Mouse (Mus musculus) heart, postnatal 36 days (tissue): Measurements from ENCODE around the gene Dnttip2. TPM values are rescaled to one million over a fixed set of nuclear protein-coding genes. Genes with fewer than 3 reads are reported as not detected.
"Not testable (repeated sequence)": the region's sequence is repeated elsewhere in the genome, so short reads cannot be mapped to it uniquely, and the experiment has no call there.

Experiments
- DNase-seq, 2 experiments: peaks; one replicate each; pipeline ENCODE4 v3.0.0; 2021 to 2022
- intact Hi-C: fragments of 180-260 bp; cut with DNase I; formaldehyde crosslinking; loops from one replicate; pipeline ENCODE4 v1.15.1; 2025
- total RNA-seq, 2 experiments: library from RNA; stranded (reverse); gene quantifications; 2 replicates each; pipeline ENCODE4 v1.2.3; 2021

Dnttip2 gene
- total RNA-seq, 2 experiments from 2014 or later = 27.7 to 29.3 TPM

- DNase-seq = no peak
- intact Hi-C loops = no loop called here
These were observed 13.0 kb downstream of the Dnttip2 start for GRCm38 (mm10) chr3:122287195-122287594.

DNA sequence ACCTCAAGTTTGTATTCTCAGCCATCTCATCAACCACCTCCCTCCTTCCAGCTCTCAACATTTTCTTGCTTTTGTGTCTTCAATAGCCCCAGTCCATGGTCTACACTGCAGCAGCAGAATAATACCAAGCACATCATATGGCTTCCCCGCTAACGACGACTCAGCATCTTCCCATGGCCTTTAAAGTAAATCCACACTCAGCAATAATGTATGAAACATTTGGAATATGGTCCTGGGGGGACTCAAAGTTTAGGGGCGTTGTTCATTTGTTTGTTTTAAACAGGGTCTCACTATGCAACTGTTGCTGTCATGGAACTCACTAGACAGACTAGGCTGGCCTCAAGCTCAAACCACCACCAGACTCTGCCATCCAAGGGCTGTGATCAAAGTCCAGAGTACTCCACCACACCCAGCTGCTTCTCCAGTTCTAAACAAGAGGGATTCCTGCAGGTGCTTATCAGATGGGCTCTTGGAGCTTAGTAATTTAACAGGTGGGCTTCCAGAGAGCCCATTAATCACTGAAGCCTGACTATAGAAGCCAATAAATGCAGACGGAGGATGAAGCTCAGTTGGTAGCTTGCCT is 14.5 kb downstream of the Dnttip2 start:
- no peak for DNase-seq
- intact Hi-C loops = no loop called here

DNA sequence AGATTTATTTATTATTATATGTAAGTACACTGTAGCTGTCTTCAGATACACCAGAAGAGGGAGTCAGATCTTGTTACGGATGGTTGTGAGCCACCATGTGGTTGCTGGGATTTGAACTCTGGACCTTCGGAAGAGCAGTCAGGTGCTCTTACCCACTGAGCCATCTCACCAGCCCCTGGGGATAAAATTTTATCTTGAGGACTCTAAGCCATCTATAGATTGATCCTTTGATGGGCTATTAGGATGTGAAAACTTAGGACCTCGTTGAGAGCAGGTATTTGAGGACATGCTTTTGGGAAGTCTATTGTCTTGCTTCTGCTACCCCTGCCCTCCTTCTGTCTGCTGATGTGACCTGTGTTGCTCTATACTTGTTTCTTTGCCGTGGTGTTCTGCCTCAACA is 15.2 kb downstream of the Dnttip2 start:
- intact Hi-C loops, DNase-seq: not testable (repeated sequence)

DNA sequence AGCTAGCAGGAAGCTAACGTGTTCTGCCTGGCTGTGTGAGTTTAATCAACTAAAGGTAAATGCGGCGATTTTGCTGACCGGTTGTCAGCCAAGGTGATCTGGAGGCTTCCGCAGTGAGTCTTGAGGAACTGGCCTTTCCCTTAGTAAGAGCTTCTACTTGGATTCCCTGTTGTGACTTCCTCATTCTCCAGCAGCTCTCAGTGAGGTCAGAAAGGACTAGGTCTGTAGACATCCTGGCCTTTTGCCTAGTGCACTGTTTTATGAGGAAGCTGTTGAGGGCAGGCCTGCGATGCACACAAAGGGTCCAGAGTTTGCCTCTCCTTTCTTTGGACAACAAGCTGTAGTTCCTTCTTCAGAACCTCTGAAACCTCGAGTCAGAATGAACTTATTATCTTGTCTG is 16.5 kb downstream of the Dnttip2 start:
- intact Hi-C loops = loop anchor here (5.0 to 10.0 kb wide), 3 partner anchors 336 to 634 kb away; partner anchors contain the start of genes 1810037I17Rik and Arhgap29

DNA sequence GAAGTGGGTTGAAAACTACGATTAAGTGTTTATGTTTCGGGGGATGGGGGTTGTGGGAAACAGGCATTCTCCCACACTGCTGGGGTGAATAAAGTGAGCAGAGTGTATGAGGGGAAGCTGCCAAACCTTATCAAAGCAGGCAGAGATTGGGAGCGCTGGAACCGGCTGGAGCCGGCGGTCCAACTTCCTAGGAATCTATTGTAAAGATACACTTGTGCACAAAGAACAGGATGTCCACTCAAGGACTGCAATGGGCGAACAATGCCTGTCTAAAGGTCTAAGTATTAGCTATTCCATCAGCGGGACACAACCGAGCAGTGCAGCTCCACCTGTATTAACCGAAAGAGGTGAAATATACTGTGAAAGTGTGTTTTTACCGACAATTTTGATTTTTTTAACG is 17.6 kb downstream of the Dnttip2 start:
- peak; percentile 29 to 33 for DNase-seq
- intact Hi-C loops = loop anchor here (2.0 to 10.0 kb wide), 4 partner anchors 45 to 633 kb away; partner anchors contain the start of genes 1810037I17Rik and Arhgap29

More for the DNA sequence above, 16.5 kb downstream of the Dnttip2 start:
- DNase-seq = peak; percentile 28 to 34

GRCm38 (mm10) chr3:122292300-122293222 is 18.4 kb downstream of the Dnttip2 start:
- peak; percentile 99 for DNase-seq
- intact Hi-C loops = loop anchor here (1.0 to 10.0 kb wide), 5 partner anchors 18 to 632 kb away; partner anchors contain the start of genes 1810037I17Rik, Arhgap29 and Dnttip2

DNA sequence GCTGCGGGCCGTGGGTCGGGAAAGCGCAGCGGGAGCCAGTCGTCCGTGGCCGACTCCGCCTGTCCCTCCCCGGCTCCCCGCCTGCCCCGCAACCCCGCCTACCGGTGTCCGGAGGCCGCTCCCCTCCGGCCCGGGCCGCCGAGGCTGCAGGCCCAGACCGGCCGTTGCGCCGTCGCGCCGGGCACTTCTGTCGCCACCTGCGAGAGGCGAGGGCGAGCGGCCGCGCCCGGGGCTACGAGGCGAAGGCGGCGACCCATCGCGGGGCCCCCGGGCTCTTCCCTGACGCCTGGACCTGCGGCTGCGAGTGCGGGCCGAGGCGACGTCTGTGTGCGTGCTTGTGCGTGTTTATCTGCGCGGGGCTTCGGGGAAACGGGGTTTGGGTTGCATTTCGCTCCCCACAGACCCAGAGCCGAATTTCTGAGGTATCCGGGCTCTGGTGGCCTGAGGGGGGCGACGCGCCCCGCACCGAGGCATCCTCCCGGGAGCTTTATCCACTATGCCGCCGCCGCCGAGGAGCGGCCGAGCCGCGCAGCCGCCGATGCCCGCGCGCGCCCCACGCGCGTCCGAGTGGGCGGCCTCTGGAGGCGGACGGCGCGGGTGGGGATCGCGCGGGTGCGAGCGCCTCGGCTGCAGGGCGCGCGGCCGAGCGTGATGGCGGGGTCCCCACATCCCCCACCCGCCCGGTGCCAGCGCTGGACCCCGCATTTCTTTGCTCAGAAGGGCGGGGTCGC is 19.2 kb downstream of the Dnttip2 start:
- no peak for DNase-seq
- intact Hi-C loops = loop anchor here (1.0 to 10.0 kb wide), 5 partner anchors 19 to 631 kb away; partner anchors contain the start of genes 1810037I17Rik, Arhgap29 and Dnttip2

DNA sequence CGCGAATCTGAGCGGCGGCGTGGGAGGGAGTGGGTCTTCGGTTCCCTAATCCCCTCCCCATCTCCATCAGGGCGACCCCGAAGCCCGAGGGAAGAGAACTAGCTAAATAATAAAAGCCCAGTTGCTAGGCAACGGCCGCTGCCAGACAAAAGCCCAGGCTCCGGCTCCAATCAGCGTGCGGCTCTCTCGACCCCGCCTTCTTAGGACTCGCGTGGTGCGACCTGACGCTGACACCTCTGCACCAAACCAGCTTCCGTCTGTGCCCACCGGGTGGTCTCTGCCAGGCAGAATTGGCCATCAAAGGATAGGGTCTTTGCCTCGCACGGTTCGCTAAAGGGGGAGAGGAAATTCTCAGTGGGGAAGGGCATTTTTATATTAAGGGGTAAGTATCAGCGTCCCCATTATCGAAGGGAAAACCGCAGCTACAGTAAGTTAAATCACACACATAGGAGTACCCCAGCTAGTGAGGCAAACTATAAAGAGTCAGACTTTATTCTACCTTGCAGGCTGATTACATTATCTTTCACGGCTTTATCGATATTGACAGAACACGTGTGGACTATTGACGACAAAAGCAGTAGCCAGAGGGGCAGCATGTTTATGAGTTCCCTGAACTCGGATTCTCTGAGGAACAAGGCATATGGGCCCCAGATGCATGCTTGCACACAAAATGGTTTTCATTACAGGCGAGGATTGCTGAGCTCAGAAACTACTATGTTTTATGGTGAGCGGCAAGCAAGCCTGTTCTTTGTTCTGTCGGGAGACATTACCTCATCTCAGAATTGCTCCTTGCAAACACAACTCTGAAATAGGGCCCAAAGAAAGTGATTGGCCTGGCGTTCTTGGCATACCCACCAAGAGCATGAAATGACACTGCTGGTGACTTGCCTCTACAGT is 20.0 kb downstream of the Dnttip2 start, which contains the start of gene Bcar3:
Gene Bcar3 (plus strand): TSS at position 183 of the 897 bp plus-strand sequence.
- intact Hi-C loops = loop anchor here (1.0 to 10.0 kb wide), 5 partner anchors 20 to 631 kb away; partner anchors contain the start of genes 1810037I17Rik, Arhgap29 and Dnttip2
- DNase-seq = peak; percentile 89 to 92

DNA sequence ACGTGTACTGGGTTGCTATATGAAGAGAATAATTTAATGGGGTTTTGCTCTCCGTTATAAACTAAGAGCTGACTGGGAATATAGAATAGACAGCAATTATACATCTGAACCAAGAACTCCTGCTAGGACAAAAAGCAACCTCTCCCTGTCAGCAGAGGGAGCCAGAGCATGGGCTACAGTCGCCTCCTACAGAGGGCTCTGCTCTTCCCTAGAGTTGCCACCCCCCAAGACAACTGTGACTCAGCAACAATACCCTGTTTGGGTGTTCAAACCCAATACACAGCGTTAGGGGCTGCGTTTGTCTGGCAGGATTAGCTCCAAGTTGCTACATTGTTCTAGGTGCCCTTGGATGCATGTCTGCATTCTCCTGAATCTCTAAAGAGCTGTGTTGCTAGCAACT is 21.3 kb downstream of the Dnttip2 start:
- intact Hi-C loops = loop anchor here (10.0 kb wide), 2 partner anchors 341 to 629 kb away; partner anchors contain the start of genes 1810037I17Rik and Arhgap29
- DNase-seq = peak; percentile 44

DNA sequence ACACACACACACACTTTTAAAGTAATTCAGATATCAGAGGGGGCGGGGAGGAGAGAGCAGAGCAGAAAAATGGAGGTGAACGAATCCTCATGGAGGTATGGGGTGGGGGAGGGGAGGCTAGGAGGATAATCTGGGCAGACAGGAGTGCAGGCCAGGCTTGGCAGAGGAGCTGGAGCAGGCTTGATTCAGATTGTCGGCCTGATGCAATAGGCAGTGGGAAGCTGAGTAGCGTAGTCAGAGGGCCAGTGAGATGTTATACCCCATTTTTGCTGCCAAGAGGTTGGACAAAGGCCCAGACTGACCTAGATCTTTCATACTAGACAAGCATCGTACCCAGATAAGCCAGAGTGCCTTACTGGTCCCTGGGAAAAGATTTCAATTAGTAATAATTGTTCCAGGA is 22.8 kb downstream of the Dnttip2 start:
- intact Hi-C loops = loop anchor here (10.0 kb wide), 2 partner anchors 342 to 628 kb away; partner anchors contain the start of genes 1810037I17Rik and Arhgap29

DNA sequence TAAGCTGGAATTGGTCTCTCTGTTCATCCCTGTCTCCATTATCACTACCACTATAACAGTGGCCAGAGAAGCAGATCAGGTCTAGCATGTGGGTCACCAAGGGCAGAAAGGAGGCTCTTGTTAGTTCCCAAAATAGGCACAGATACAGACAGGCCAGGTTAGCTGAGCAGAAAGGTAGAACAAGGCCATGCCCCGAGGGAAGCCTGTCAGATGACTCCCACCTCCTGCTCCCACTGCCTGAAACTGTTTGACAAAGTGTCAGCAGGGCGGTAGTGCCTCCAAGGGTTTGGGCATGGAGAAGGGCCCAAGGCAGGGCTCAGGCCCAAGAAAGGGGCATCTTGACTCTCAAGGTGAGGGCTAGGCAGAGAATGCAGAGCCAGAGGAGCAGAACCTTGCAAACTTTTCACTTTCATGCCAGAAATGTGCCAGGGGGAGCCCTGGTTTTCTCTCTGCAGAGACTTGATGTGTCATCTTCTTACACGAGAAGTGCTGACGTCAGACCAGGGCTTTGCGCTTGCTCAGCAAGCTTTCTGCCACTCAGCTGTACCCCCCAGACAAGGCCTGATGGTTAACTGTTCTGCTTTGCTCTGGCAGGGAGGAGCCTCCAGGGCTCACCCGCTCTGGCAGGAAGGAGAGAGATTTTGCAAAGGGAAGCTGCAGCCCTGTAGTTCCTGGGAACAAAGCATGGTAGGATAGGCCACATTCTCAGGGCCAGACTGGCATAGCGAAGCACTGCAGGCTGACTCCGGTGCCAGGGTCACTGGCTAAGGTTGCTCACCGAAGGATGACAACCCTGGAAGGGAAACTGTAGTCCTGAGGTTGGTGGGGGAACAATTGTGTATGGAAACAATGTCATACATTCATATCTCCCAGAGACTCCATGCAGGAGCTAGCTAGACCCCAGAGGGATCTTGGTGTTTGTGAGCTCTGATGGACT is 27.1 kb downstream of the Dnttip2 start:
- peak; percentile 24 to 31 for DNase-seq
- intact Hi-C loops = no loop called here

More for the DNA sequence above, 22.8 kb downstream of the Dnttip2 start:
- no peak for DNase-seq

- no peak for DNase-seq
- intact Hi-C loops = no loop called here
These were observed 30.4 kb downstream of the Dnttip2 start for GRCm38 (mm10) chr3:122304560-122304959.

- intact Hi-C loops = no loop called here
- DNase-seq = no peak
These were observed 33.9 kb downstream of the Dnttip2 start for GRCm38 (mm10) chr3:122307894-122308671.

GRCm38 (mm10) chr3:122308981-122309380 is 34.8 kb downstream of the Dnttip2 start:
- intact Hi-C loops = no loop called here
- DNase-seq = no peak

- intact Hi-C loops = loop anchor here (1.0 to 10.0 kb wide), 4 partner anchors 50 to 473 kb away; no protein-coding TSS in a partner anchor
- DNase-seq = peak; percentile 87 to 95
These were observed 37.9 kb downstream of the Dnttip2 start for GRCm38 (mm10) chr3:122312078-122312477.

GRCm38 (mm10) chr3:122312936-122313629 is 38.9 kb downstream of the Dnttip2 start:
- no peak for DNase-seq
- intact Hi-C loops = loop anchor here (1.0 to 10.0 kb wide), 4 partner anchors 49 to 472 kb away; no protein-coding TSS in a partner anchor
